In genomic region chr17:23738836-23739201, GRCm38 (mm10) we compare ENCODE assay signal across 8 mouse cellular contexts. TPM values are rescaled to one million over a fixed set of nuclear protein-coding genes. Genes with fewer than 3 reads are reported as not detected.
DNase-seq lines count a peak whose midpoint lies in the region; ATAC-seq lines count a peak whose summit lies in the region.

No protein-coding gene starts in this region.

- peaks cover 33% of the 10 kb centered on the region for H3K36me3 ChIP-seq in heart, embryonic 13.5 days
- H3K36me3 ChIP-seq in embryonic facial prominence, embryonic 10.5 days (replicated peaks) = peaks cover 40% of the 10 kb centered on the region
- 0 out of 2 replicates have a peak, but pooled peaks cover 12% of the 10 kb centered on the region for H3K36me3 ChIP-seq in hindbrain, embryonic 15.5 days
- peaks cover 37% of the 10 kb centered on the region for H3K36me3 ChIP-seq in midbrain, embryonic 12.5 days

- peak overlapping the region; percentile 96 for H3K4me2 ChIP-seq in heart, embryonic 13.5 days
- H3K4me2 ChIP-seq in hindbrain, embryonic 15.5 days = peak overlapping the region; percentile 89
- H3K4me2 ChIP-seq in midbrain, embryonic 12.5 days (replicated peaks) = peak overlapping the region; percentile 66

- no peak for ATAC-seq in heart, embryonic 13.5 days (ENCODE audit: extremely low read depth, insufficient number of reproducible peaks, low FRiP score, low TSS enrichment)
- no peak for ATAC-seq in hindbrain, embryonic 15.5 days (ENCODE audit: low FRiP score, low read depth)
- ATAC-seq in midbrain, embryonic 12.5 days (ENCODE audit: low FRiP score, low read depth) = no peak

- peaks cover 33% of the 10 kb centered on the region for H3K4me1 ChIP-seq in heart, embryonic 13.5 days
- peaks cover 39% of the 10 kb centered on the region for H3K4me1 ChIP-seq in embryonic facial prominence, embryonic 10.5 days
- H3K4me1 ChIP-seq in hindbrain, embryonic 15.5 days (replicated peaks) = peaks cover 36% of the 10 kb centered on the region
- H3K4me1 ChIP-seq in midbrain, embryonic 12.5 days = peaks cover 31% of the 10 kb centered on the region

- H3K9ac ChIP-seq in heart, embryonic 13.5 days = peak overlapping the region; percentile 79
- H3K9ac ChIP-seq in hindbrain, embryonic 15.5 days = peak overlapping the region; percentile 75
- peak overlapping the region; percentile 64 for H3K9ac ChIP-seq in midbrain, embryonic 12.5 days (replicated peaks)

- H3K27me3 ChIP-seq in heart, embryonic 13.5 days (replicated peaks) = peaks cover 64% of the 10 kb centered on the region
- peaks cover 76% of the 10 kb centered on the region for H3K27me3 ChIP-seq in embryonic facial prominence, embryonic 10.5 days (replicated peaks; ENCODE audit: low read depth, poor library complexity, severe bottlenecking)
- peaks cover 31% of the 10 kb centered on the region for H3K27me3 ChIP-seq in hindbrain, embryonic 15.5 days
- peaks cover 42% of the 10 kb centered on the region for H3K27me3 ChIP-seq in midbrain, embryonic 12.5 days

- H3K27ac ChIP-seq in heart, embryonic 13.5 days (replicated peaks) = no peak overlapping the region
- H3K27ac ChIP-seq in embryonic facial prominence, embryonic 10.5 days (replicated peaks) = no peak overlapping the region
- H3K27ac ChIP-seq in hindbrain, embryonic 15.5 days (replicated peaks) = peak overlapping the region; percentile 84
- peak overlapping the region; percentile 79 for H3K27ac ChIP-seq in midbrain, embryonic 12.5 days (replicated peaks)

- H3K4me3 ChIP-seq in heart, embryonic 13.5 days = peak overlapping the region; percentile 72
- H3K4me3 ChIP-seq in embryonic facial prominence, embryonic 10.5 days = peak overlapping the region; percentile 75
- H3K4me3 ChIP-seq in hindbrain, embryonic 15.5 days = peak overlapping the region; percentile 73
- H3K4me3 ChIP-seq in midbrain, embryonic 12.5 days = peak overlapping the region; percentile 69

- 36% methylated on average over 2 of the region's 2 CpGs for WGBS in heart, embryonic 13.5 days
- WGBS in embryonic facial prominence, embryonic 10.5 days = 21% methylated on average over 2 of the region's 2 CpGs
- WGBS in hindbrain, embryonic 15.5 days = 40% methylated on average over 2 of the region's 2 CpGs
- 38% methylated on average over 2 of the region's 2 CpGs for WGBS in midbrain, embryonic 12.5 days

- H3K9me3 ChIP-seq in heart, embryonic 13.5 days = no peaks in the 10 kb centered on the region
- 0 out of 2 replicates have a peak, but pooled peaks cover 6% of the 10 kb centered on the region for H3K9me3 ChIP-seq in embryonic facial prominence, embryonic 10.5 days
- no peaks in the 10 kb centered on the region for H3K9me3 ChIP-seq in hindbrain, embryonic 15.5 days
- no peaks in the 10 kb centered on the region for H3K9me3 ChIP-seq in midbrain, embryonic 12.5 days

- no peak for DNase-seq in heart, adult 9 months (ENCODE audit: low spot score in 2 of 2)
- DNase-seq in embryonic facial prominence, embryonic 10.5 days (ENCODE audit: low spot score) = no peak
- no peak for DNase-seq in left cerebral cortex, adult 9 months (ENCODE audit: low spot score in 2 of 2)
- no peak for DNase-seq in adrenal gland, postnatal 10 days
- DNase-seq in adrenal gland, adult (ENCODE audit: inconsistent age in 2 of 2, low spot score in 1 of 2) = no peak

RNA-seq across cellular contexts. Expression of gene Paqr4, which starts 1.8 kb away (rescaled TPM):
- 12.3 and 12.6 TPM in 2 replicates for polyA plus RNA-seq in heart, embryonic 13.5 days (2015; fragmentation: Nextera tagmentation; extraction: Ambion mirVana)
- polyA plus RNA-seq in embryonic facial prominence, embryonic 10.5 days (2016; fragmentation: Nextera tagmentation; extraction: Ambion mirVana) = 12.6 and 14.1 TPM in 2 replicates
- polyA plus RNA-seq in hindbrain, embryonic 15.5 days (2015; fragmentation: Nextera tagmentation; extraction: Ambion mirVana) = 67.0 and 75.2 TPM in 2 replicates
- polyA plus RNA-seq in midbrain, embryonic 12.5 days (2016; fragmentation: Nextera tagmentation; extraction: Ambion mirVana) = 40.4 and 41.2 TPM in 2 replicates
- 10 to 100 TPM; 12.6 to 14.9 TPM for total RNA-seq in adrenal gland, postnatal 10 days (2021)

RNA-seq across cellular contexts. Expression of gene Kremen2, which starts 6.8 kb away (rescaled TPM):
- 0.09 and 0.32 TPM in 2 replicates for polyA plus RNA-seq in heart, embryonic 13.5 days (2015; fragmentation: Nextera tagmentation; extraction: Ambion mirVana)
- 8.3 and 9.6 TPM in 2 replicates for polyA plus RNA-seq in embryonic facial prominence, embryonic 10.5 days (2016; fragmentation: Nextera tagmentation; extraction: Ambion mirVana)
- 1.5 TPM in 2 replicates for polyA plus RNA-seq in hindbrain, embryonic 15.5 days (2015; fragmentation: Nextera tagmentation; extraction: Ambion mirVana)
- polyA plus RNA-seq in midbrain, embryonic 12.5 days (2016; fragmentation: Nextera tagmentation; extraction: Ambion mirVana) = 1.2 and 1.5 TPM in 2 replicates
- total RNA-seq in adrenal gland, postnatal 10 days (2021) = not detected

RNA-seq across cellular contexts. Expression of gene Pkmyt1, which starts 12.7 kb away (rescaled TPM):
- 30.9 and 31.0 TPM in 2 replicates for polyA plus RNA-seq in heart, embryonic 13.5 days (2015; fragmentation: Nextera tagmentation; extraction: Ambion mirVana)
- polyA plus RNA-seq in embryonic facial prominence, embryonic 10.5 days (2016; fragmentation: Nextera tagmentation; extraction: Ambion mirVana) = 61.6 and 62.0 TPM in 2 replicates
- polyA plus RNA-seq in hindbrain, embryonic 15.5 days (2015; fragmentation: Nextera tagmentation; extraction: Ambion mirVana) = 19.8 and 21.8 TPM in 2 replicates
- polyA plus RNA-seq in midbrain, embryonic 12.5 days (2016; fragmentation: Nextera tagmentation; extraction: Ambion mirVana) = 36.9 and 40.8 TPM in 2 replicates
- 10 to 100 TPM in 1 of 2 experiments, 1 to 10 TPM in 1; 9.1 to 12.8 TPM for total RNA-seq in adrenal gland, postnatal 10 days (2021)

RNA-seq across cellular contexts. Expression of gene 1520401A03Rik, which starts 16.2 kb away (rescaled TPM):
- polyA plus RNA-seq in heart, embryonic 13.5 days (2015; fragmentation: Nextera tagmentation; extraction: Ambion mirVana) = 0.11 TPM in 1 of 2 replicates, not detected in the other
- polyA plus RNA-seq in embryonic facial prominence, embryonic 10.5 days (2016; fragmentation: Nextera tagmentation; extraction: Ambion mirVana) = 0.05 TPM in 1 of 2 replicates, not detected in the other
- polyA plus RNA-seq in hindbrain, embryonic 15.5 days (2015; fragmentation: Nextera tagmentation; extraction: Ambion mirVana) = 0.13 and 0.41 TPM in 2 replicates
- 0.14 TPM in 1 of 2 replicates, not detected in the other for polyA plus RNA-seq in midbrain, embryonic 12.5 days (2016; fragmentation: Nextera tagmentation; extraction: Ambion mirVana)
- 1 to 10 TPM in 1 of 2 experiments, under 1 TPM in 1; 0.67 to 1.1 TPM for total RNA-seq in adrenal gland, postnatal 10 days (2021)

RNA-seq across cellular contexts. Expression of gene Flywch1, which starts 32.6 kb away (rescaled TPM):
- polyA plus RNA-seq in heart, embryonic 13.5 days (2015; fragmentation: Nextera tagmentation; extraction: Ambion mirVana) = 52.1 and 54.1 TPM in 2 replicates
- polyA plus RNA-seq in embryonic facial prominence, embryonic 10.5 days (2016; fragmentation: Nextera tagmentation; extraction: Ambion mirVana) = 168 and 178 TPM in 2 replicates
- 204 and 209 TPM in 2 replicates for polyA plus RNA-seq in hindbrain, embryonic 15.5 days (2015; fragmentation: Nextera tagmentation; extraction: Ambion mirVana)
- polyA plus RNA-seq in midbrain, embryonic 12.5 days (2016; fragmentation: Nextera tagmentation; extraction: Ambion mirVana) = 212 and 220 TPM in 2 replicates
- 10 to 100 TPM; 43.9 to 49.0 TPM for total RNA-seq in adrenal gland, postnatal 10 days (2021)

Comparison
In these comparisons a context has a peak if more than half of its experiments do, and no peak if none do; other contexts are left out.
1. H3K27ac ChIP-seq: peak in hindbrain, embryonic 15.5 days (single experiment) and midbrain, embryonic 12.5 days (single experiment); none in heart, embryonic 13.5 days (single experiment) and embryonic facial prominence, embryonic 10.5 days (single experiment).
2. Peak in every context shown above with its lines, with median percentiles within 50 percentile points of each other: H3K4me2 ChIP-seq, H3K4me3 ChIP-seq and H3K9ac ChIP-seq.